Mouse (Mus musculus): ENCODE data around the gene Kif18b. TPM values are rescaled to one million over a fixed set of nuclear protein-coding genes. Genes with fewer than 3 reads are reported as not detected.

The Kif18b gene
- polyA plus RNA-seq, 1 experiment: 44.9 TPM

- TF ChIP-seq USF1 (IDR thresholded peaks at IDR 0.05; ENCODE audit: low read depth) (no peak), CEBPB (IDR thresholded peaks at IDR 0.05; ENCODE audit: low read depth) (no peak), FOSL1 (IDR thresholded peaks at IDR 0.05; ENCODE audit: insufficient read depth, low read length, poor library complexity, severe bottlenecking) (no peak)
- H3ac ChIP-seq (ENCODE audit: control insufficient read depth, insufficient read length, low read depth): no peak within 1 kb of the TSS
Measured at GRCm38 (mm10) chr11:102884616-102885219, 40.2 kb downstream of the Kif18b start, which contains the start of gene Fam187a. Fam187a (plus strand) TSS chr11:102885169.

GRCm38 (mm10) chr11:102881314-102882198, 43.4 kb downstream of the Kif18b start:
- Histone ChIP-seq H3K4me3 (ENCODE audit: insufficient read depth, poor library complexity, severe bottlenecking) (peak overlapping the region; percentile 90), H3ac (ENCODE audit: control insufficient read depth, insufficient read length, low read depth) (peak overlapping the region; percentile 26), H3K27me3 (ENCODE audit: control insufficient read depth, insufficient read depth, insufficient read length) (no peaks in the 10 kb centered on the region), H3K79me2 (ENCODE audit: control insufficient read depth, insufficient read depth) (peaks cover 43% of the 10 kb centered on the region), H3K79me3 (ENCODE audit: low read depth) (peaks cover 28% of the 10 kb centered on the region), H3K36me3 (ENCODE audit: control insufficient read depth, insufficient read depth) (peaks cover 15% of the 10 kb centered on the region)
- TF ChIP-seq USF1 (IDR thresholded peaks at IDR 0.05; ENCODE audit: low read depth) (no peak), MYOD1 (IDR thresholded peaks at IDR 0.05; ENCODE audit: control insufficient read depth, insufficient read length, low read depth) (no peak), MAX (IDR thresholded peaks at IDR 0.05) (no peak), CTCF (IDR thresholded peaks at IDR 0.05; ENCODE audit: control insufficient read depth, insufficient read depth, insufficient read length) (no peak), FOSL1 (IDR thresholded peaks at IDR 0.05; ENCODE audit: insufficient read depth, low read length, poor library complexity, severe bottlenecking) (no peak), CEBPB (IDR thresholded peaks at IDR 0.05; ENCODE audit: low read depth) (no peak), MYOG (IDR thresholded peaks at IDR 0.05; ENCODE audit: control insufficient read depth, extremely low read depth, insufficient read length) (no peak)

More at GRCm38 (mm10) chr11:102884616-102885219, 40.2 kb downstream of the Kif18b start, which contains the start of gene Fam187a:
- Histone ChIP-seq H3K79me2 (ENCODE audit: control insufficient read depth, insufficient read depth) (peaks cover 12% of the 10 kb centered on the region), H3K36me3 (ENCODE audit: control insufficient read depth, insufficient read depth) (no peaks in the 10 kb centered on the region), H3K79me3 (ENCODE audit: low read depth) (peaks cover 10% of the 10 kb centered on the region), H3K4me3 (ENCODE audit: insufficient read depth, poor library complexity, severe bottlenecking) (no peak within 1 kb of the TSS), H3K27me3 (ENCODE audit: control insufficient read depth, insufficient read depth, insufficient read length) (peaks cover 12% of the 10 kb centered on the region)

- H3K79me2 ChIP-seq (ENCODE audit: control insufficient read depth, insufficient read depth): peaks cover 45% of the 10 kb centered on the region
- peaks cover 22% of the 10 kb centered on the region for H3K36me3 ChIP-seq (ENCODE audit: control insufficient read depth, insufficient read depth)
- no peak for TF ChIP-seq CEBPB (IDR thresholded peaks at IDR 0.05; ENCODE audit: low read depth)
- peak; percentile 100 for TF ChIP-seq MAX (IDR thresholded peaks at IDR 0.05)
- TF ChIP-seq MYOD1 (IDR thresholded peaks at IDR 0.05; ENCODE audit: control insufficient read depth, insufficient read length, low read depth): no peak
- TF ChIP-seq USF1 (IDR thresholded peaks at IDR 0.05; ENCODE audit: low read depth): peak; percentile 100
- TF ChIP-seq CTCF (IDR thresholded peaks at IDR 0.05; ENCODE audit: control insufficient read depth, insufficient read depth, insufficient read length): no peak
- TF ChIP-seq MYOG (IDR thresholded peaks at IDR 0.05; ENCODE audit: control insufficient read depth, extremely low read depth, insufficient read length): no peak
- no peak for TF ChIP-seq FOSL1 (IDR thresholded peaks at IDR 0.05; ENCODE audit: insufficient read depth, low read length, poor library complexity, severe bottlenecking)
- H3K27me3 ChIP-seq (ENCODE audit: control insufficient read depth, insufficient read depth, insufficient read length): no peaks in the 10 kb centered on the region
- H3K79me3 ChIP-seq (ENCODE audit: low read depth): peaks cover 30% of the 10 kb centered on the region
- peak within 1 kb of the TSS; percentile 90 for H3K4me3 ChIP-seq (ENCODE audit: insufficient read depth, poor library complexity, severe bottlenecking)
- peak within 1 kb of the TSS; percentile 95 for H3ac ChIP-seq (ENCODE audit: control insufficient read depth, insufficient read length, low read depth)
Measured at GRCm38 (mm10) chr11:102880585-102881313, 44.2 kb downstream of the Kif18b start, which contains the start of the genes Eftud2 and Ccdc103. Eftud2 (minus strand) TSS chr11:102880985. Ccdc103 (plus strand) TSS chr11:102881204.

GRCm38 (mm10) chr11:102879558-102879957, 45.4 kb downstream of the Kif18b start:
- peaks cover 45% of the 10 kb centered on the region for H3K79me2 ChIP-seq (ENCODE audit: control insufficient read depth, insufficient read depth)
- H3K4me3 ChIP-seq (ENCODE audit: insufficient read depth, poor library complexity, severe bottlenecking): no peak overlapping the region
- peaks cover 31% of the 10 kb centered on the region for H3K79me3 ChIP-seq (ENCODE audit: low read depth)
- no peaks in the 10 kb centered on the region for H3K27me3 ChIP-seq (ENCODE audit: control insufficient read depth, insufficient read depth, insufficient read length)
- TF ChIP-seq FOSL1 (IDR thresholded peaks at IDR 0.05; ENCODE audit: insufficient read depth, low read length, poor library complexity, severe bottlenecking): no peak
- no peak for TF ChIP-seq MAX (IDR thresholded peaks at IDR 0.05)
- no peak for TF ChIP-seq MYOG (IDR thresholded peaks at IDR 0.05; ENCODE audit: control insufficient read depth, extremely low read depth, insufficient read length)
- TF ChIP-seq MYOD1 (IDR thresholded peaks at IDR 0.05; ENCODE audit: control insufficient read depth, insufficient read length, low read depth): no peak
- no peak for TF ChIP-seq CEBPB (IDR thresholded peaks at IDR 0.05; ENCODE audit: low read depth)
- TF ChIP-seq CTCF (IDR thresholded peaks at IDR 0.05; ENCODE audit: control insufficient read depth, insufficient read depth, insufficient read length): no peak
- no peak for TF ChIP-seq USF1 (IDR thresholded peaks at IDR 0.05; ENCODE audit: low read depth)
- peak overlapping the region; percentile 18 for H3ac ChIP-seq (ENCODE audit: control insufficient read depth, insufficient read length, low read depth)
- peaks cover 34% of the 10 kb centered on the region for H3K36me3 ChIP-seq (ENCODE audit: control insufficient read depth, insufficient read depth)

- H3K79me3 ChIP-seq (ENCODE audit: low read depth): peaks cover 25% of the 10 kb centered on the region
- H3K79me2 ChIP-seq (ENCODE audit: control insufficient read depth, insufficient read depth): peaks cover 47% of the 10 kb centered on the region
- no peak overlapping the region for H3ac ChIP-seq (ENCODE audit: control insufficient read depth, insufficient read length, low read depth)
- no peaks in the 10 kb centered on the region for H3K27me3 ChIP-seq (ENCODE audit: control insufficient read depth, insufficient read depth, insufficient read length)
- no peak overlapping the region for H3K4me3 ChIP-seq (ENCODE audit: insufficient read depth, poor library complexity, severe bottlenecking)
- TF ChIP-seq MYOG (IDR thresholded peaks at IDR 0.05; ENCODE audit: control insufficient read depth, extremely low read depth, insufficient read length): no peak
- no peak for TF ChIP-seq USF1 (IDR thresholded peaks at IDR 0.05; ENCODE audit: low read depth)
- TF ChIP-seq FOSL1 (IDR thresholded peaks at IDR 0.05; ENCODE audit: insufficient read depth, low read length, poor library complexity, severe bottlenecking): no peak
- TF ChIP-seq MAX (IDR thresholded peaks at IDR 0.05): no peak
- no peak for TF ChIP-seq CTCF (IDR thresholded peaks at IDR 0.05; ENCODE audit: control insufficient read depth, insufficient read depth, insufficient read length)
- TF ChIP-seq CEBPB (IDR thresholded peaks at IDR 0.05; ENCODE audit: low read depth): no peak
- no peak for TF ChIP-seq MYOD1 (IDR thresholded peaks at IDR 0.05; ENCODE audit: control insufficient read depth, insufficient read length, low read depth)
- peaks cover 64% of the 10 kb centered on the region for H3K36me3 ChIP-seq (ENCODE audit: control insufficient read depth, insufficient read depth)
Measured at GRCm38 (mm10) chr11:102874801-102875334, 50.1 kb downstream of the Kif18b start.

Data from C2C12 (cell line).